Mouse (Mus musculus) urinary bladder, postnatal 25 days (tissue): ENCODE measurements at regions not wholly inside any gene's neighbourhood (a gene's known extent, or its start where the extent isn't known, plus 50 kb on each side); places are given as distances from the start of the nearest gene placed in this dataset.

ENCODE experiments used
- DNase-seq: peaks from one replicate; pipeline ENCODE4 v3.0.0; 2022; ENCODE audit warnings: low spot score

DNA sequence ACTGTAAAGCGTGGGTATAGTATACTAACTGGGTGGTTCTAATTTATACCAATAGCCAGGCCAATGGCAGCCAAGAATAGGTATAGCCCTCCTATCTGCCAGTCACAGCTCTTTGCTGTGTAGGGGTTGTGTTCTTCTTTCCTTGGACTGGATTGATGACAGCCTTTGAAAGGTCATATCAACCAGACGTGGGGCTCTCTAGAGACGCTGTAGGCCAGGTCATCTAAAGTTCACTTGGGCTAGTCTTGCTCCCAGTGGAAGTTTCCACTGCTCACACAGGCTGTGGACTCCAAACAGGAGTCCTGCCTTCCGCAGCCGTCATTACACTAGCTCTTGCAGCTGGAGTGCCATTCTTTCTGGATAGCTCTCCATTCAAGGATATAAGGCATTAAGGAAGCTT, 220.3 kb downstream of the Gja1 start:
- no peak for DNase-seq

DNA sequence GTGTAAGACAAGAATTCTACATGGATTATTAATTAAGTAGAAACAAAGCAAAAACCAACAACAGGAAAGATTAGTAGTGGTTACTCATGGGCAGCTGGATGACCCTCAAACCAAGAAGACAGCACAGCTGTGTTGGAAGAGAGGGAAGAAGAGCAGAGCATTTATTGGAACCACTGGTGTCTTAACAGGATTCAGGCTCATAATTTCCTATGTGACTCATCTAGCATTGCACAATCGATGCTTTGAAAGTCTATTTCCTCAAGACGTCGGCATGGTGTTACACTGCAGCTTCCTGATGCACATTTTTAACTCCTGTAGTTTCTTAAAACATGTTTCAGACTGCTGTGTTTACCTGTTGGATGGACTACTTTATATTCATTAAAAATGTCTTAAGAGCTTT, 221.1 kb downstream of the Gja1 start:
- no peak for DNase-seq

DNA sequence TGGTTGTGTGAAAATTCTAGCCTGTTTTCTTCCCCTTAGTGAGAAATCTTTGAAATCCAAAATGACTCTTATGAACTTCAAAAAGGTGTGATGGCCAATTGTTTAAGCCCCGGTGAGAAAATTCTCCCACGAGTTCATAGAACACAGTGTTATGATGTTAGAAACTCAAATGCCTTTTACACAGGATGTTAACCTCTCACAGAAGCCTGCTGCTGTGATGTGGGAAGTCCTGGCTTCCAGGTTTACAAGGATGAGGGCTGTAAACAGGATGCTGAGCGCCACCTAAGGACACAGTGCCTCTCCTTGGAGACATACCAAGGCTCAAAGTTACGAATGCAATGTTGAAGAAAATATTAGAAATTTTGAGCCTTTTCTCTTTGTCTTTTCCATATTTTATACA, 222.8 kb downstream of the Gja1 start:
- no peak for DNase-seq

DNA sequence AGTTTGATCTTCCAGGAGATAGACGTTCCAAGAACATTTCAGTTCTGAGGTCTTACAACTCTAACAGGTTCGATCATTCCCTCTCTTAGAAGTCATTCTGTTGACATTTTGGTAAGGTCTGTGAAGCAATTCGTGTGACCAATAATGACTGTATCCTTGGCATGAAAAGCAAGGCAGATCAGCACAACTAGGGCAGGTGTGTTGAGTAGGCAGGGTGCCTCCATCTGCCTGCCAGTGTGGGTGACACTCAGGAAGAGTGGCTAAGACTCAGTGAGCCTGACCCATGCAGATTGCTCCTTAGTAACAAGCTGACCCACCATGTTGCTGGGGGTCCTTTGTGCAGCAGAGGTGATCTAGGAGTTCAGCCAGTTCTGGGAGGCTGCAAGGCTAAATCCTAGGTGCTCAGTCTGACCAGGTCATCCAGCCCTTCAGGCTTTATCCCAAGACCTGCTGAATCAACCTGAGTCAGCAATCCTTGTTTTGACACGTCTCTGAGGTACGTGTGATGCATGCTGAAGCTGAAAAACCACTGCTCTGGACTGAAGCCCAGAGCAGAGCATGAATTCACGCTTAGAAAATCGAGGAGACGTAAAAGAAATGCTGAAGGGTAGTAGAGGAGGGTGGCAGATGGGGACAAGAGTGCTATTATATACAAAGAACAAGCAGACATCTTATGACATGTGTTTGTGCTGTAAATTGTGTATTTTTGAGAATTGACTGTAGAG, 234.6 kb downstream of the Gja1 start:
- DNase-seq, result no peak

DNA sequence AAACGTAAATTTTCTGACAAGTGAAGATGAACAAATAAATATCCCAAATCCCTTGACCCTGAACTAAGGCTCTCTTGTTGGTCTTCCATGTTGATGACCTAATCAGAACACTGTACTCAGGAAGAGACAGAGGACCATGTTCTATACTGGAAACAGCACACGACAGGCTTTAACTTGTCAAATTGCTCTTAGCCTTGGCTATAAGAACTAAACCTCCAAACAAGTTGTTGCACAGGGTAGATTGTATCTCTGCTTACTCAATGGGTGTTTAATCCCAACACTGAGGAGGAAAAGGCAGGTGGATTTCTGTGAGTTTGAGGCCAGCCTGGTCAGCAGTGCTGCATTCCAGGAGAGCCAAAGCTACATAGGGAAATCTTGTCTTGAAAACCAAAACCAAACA, 265.5 kb downstream of the Gja1 start:
- no peak for DNase-seq

DNA sequence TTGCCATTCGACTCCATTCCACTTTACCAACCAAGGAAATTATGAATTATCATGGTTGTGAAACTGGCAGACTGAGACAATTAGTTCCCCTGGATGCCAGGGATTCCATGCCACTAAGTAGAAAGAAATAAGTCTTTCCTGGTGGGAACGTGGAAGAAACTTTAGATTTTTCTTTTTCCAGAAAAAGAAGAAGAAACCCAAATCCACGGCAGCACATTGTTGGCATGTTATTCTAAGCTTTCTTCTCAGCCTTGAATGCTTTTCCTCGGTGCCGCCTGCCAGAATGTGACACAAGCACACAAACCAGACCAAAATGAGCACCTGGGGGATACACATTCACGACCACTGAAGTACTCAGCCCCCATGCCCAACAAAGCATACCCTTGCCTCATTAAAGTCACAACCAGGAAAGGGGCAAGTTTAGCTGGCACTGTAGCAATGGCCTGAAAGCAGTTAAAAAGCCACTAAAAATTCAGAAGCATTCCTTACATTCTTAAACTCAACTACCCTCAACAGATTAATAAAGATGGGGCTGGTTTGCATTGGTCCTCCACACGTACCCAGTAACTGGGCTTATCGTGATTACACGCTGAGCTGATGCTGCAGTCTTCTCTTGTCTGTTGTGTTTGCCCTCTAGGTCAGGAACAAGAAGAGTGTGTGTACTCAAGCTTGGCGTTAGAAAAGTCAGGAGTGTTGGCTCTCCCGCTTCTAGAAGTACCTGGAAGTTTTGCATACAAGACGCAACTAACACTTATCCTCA, 266.4 kb downstream of the Gja1 start:
- DNase-seq, result no peak

DNA sequence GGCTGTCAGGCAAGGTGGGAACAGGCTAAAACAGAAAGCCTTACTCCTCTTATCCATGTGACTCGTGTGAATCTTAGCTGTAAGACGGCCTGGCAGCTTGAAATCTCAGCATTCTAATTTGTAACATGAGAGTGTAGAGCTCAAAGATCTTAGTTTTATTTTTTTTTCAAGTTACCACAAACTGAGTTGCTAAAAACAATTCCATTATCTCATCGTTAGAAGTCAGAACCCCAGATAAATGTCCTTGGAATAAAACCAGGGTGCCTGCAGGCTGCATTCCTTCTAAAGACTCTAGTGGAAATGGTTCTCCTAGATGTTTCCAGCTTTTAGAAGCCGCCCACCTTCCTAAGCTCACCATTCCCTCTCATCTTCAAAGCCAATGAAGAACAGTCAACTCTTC, 283.4 kb downstream of the Gja1 start:
- DNase-seq, result no peak

DNA sequence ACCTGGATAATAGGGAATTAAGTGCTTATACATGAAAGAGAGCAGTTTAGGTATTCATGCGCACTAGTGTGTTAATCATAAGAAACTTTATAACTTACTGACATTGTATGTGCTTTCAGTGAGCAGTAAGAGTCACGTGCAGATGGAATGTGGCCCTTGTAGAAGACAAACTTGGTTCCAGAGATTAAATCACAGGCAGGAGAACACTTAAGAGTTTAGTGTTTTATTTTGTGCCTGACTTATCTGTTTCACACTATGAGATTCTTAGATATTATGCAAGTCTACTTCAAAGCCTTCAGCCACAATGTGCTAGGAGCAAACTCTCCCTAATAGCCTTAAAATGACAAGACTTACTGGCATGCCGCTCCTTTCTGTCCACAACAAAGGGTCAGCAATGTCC, 296.8 kb downstream of the Gja1 start:
- DNase-seq, result no peak

DNA sequence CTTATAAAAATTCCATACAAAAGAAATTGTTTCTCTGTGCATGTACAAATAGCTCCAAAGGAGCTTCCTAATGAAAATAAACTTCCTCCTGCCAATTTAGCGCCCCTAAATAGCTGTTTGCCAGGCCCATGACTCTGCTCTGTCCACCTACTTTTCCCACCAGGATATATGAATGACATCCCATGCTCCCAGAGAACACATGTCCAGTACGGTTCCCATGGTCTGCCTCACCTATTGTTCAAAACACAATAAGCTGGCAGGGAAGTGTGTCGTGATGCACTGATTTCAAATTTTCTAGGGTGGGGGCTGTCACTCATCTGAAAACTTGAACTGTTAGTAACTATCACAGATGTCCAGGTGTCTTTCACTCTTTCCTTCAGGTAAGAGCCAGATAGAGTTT, 305.8 kb downstream of the Gja1 start:
- no peak for DNase-seq

DNA sequence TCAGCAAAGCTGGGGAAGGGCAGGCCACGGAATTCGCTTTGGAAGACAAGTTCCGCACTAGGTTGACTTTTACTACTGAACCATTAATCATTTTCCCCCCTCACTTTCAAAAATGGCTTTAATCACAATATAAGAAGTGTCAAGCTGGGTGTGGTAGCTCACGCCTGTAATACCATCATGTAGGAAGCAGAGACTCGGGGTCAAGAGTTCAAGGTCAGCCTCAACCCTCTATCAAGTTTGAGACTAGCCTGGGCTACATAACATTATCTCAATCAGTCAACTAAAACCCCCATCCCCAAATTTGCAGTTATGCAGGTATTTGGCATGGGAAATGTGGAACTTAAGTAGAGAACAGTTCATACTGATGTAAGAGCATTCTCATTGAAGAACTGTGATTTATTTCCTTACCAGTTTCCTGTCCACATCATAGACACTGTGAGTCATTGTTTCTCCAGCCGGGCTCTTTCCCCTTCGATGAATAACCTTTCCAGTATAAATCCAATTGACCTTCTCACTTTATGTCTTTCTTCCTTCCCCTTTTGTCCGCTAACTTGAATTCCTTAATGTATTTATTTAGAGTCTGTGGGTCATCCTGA, 308.6 kb downstream of the Gja1 start:
- DNase-seq, result no peak

DNA sequence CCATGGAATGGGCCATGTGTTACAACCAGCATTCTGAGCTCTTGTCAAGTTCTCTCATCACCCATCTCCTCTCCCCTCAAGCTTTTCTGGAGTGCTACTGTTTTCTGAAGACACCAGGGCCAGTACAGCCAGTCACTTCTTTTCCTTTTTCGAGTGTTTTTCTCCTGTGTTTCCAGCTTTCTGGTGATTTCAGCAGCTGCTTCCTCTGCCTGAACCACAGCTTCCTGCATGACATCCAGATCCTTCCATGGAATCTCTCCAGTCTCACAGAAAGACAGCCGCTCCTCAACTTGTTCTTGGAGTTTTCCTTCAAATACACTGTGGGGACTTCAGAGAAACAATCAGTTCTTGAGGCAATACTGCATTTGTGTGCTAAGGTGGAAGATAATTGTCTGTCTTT, 314.3 kb downstream of the Gja1 start:
- DNase-seq, result no peak

DNA sequence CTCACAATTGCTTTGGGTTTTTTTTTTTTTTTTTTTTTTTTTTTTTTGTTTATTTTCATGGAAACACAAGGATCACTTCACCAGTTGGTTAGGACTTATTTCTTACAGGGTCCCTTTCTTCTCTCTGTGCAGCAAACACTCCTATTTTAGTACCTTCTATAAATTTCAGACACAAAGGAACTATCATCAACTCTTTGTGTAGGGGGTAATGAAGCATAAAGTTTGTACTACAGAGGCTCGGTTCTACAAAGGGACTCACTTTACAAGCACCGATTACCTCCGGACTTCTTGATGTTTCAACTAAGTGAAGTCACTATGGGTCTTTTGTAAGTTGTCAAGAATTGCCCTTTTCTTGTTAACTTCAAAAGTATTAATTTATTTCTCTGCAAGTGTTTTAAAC, 318.0 kb downstream of the Gja1 start:
- no peak for DNase-seq

DNA sequence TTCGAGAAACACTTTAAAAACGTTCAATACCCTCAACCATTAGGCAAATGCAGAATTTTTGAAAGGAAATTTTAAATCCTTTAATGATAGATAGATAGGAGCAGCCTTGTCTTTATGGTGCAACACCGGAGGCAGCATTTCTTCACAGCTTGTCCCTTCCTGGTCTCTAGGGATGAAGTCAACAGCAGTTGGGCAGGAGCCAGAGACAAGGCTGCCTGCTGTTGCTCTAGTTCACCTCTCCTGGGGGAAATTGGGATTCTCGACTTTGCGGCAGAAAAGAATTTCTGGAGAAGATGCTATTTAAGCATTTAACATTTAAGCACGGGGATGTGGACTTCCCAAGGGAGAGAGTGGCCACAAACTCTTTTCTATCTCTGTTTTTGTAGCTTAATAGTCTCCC, 323.0 kb downstream of the Gja1 start:
- DNase-seq, result no peak

DNA sequence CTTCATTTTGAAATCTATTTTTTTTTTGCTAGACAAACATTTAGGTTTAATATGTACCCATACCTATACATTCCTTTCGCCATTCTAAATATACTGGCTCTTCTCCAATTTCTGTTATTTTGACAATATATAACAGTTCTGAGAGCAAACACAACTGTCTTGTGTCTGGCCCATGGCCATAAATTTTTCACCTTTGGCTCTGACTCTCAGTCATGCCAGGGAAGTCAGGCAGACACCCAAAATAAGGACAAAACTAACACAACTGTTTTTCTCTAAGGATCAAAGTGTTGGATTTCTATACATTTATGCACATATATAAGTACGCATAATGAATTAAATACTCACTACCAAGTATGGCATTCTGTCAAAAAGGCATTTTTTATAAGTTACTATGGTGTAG, 331.3 kb downstream of the Gja1 start:
- DNase-seq, result no peak

DNA sequence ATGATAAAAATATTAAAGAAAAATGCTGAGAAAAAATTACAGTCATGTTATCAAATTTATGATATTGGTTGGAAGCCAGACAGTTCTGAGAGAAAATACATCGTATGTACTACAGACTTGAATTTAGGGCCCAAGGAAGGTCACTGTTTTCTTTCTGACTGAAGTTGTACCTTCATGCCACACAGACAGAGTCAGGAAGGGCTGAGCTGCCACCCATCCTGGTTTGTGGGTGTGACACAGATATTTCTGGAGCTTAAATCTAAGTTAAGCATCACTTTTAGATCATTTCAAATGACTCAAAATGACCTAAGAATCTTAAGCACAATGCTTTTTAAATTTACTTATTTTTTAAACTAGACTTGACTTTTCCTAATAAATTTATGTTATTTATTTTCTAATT, 331.8 kb downstream of the Gja1 start:
- no peak for DNase-seq

DNA sequence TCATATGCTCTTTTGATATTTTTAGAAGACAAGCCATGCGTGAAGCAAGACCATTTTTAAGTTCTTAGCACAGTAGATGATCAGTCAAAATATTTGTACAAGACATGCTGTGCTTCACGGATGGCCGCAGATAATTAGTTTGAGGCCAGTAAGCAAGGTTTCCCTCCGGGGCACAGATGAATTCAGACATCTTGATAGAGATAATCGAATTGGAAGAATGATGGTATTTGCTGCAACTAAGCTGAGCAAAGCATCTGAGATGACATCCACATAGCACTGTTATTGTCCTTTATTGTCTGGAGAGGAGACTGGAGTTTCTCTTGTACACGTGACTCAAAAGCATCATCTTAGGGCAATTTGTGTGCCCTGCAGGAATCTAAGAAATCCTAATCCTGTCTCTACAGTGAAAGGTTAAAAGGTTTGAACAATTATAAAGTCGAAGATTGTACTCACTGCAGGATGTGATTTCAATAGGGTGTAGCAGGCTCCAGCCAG, 335.5 kb downstream of the Gja1 start:
- DNase-seq, result no peak

DNA sequence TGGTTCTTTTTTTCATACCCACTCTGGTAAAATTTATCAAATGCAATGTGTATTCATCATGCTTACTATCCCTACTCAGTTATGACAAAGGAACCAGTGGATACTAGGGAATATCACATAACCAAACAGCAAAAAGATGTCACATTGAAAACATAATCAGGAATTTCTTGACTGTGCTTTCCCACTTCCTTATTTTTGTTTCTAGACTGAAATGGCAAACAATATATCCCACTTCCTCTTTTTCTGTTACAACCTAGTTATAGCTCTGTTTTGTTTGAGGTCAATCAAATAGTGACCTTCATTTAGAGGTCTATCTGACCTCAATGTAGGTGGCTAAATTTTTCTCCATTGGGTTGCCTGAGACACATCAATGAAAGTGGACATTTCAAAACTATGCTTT, 359.9 kb downstream of the Gja1 start:
- no peak for DNase-seq

DNA sequence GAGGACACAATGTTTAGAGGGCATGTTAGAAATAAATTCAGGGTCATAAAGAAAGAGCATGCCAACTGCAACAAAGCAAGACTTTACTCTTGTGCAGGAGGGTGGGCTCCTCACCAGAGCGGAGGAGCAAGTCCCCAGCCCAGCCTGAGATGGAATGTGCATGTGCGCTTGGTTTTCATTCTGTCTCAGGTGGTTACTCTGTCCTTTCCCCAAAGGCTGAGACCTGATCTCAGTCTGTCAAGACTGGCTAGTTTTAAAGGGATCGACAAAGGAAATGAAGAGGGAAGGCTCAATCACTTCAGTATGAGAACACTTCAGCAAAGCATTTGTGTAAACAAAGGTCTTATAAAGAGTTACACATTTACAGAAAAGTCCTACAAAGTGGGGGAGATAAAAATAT, 362.5 kb downstream of the Gja1 start:
- DNase-seq, result no peak

DNA sequence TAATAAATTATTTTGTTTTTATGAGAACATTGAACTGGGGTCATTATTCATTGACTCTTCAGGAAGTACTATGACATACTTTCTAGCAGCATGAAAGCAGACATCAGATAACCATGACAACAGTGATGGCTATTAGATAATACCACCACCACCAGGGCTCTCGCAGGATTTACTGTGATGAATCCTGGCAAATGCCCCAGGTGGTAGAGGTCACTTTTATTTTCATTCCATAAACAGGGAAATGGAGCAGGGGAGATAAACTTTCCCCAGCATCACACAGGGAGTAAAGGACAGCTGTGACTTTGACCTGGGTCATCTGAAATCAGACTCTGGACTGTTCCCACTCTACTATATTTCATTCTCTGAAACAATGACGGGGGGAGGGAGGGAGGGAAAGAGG, 375.0 kb downstream of the Gja1 start:
- no peak for DNase-seq

DNA sequence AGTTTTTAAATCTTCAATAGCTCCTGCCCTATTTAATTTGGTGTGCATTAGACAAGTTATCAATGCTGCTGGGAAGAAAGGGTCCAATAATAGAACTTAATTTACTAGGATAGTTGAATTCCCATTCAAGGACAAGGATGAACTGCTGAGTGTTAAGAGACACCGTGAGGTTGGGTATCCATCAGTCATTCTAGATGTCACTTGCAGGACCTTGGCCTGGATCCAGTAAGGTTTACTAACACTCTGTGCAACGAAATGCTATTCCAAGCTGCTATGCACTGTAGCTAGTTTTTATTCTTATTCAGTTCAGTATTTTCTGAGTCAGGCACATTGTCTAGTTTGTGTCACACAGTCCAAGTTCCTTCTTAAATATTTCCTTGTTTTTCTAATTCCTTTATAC, 376.4 kb downstream of the Gja1 start:
- DNase-seq, result no peak

DNA sequence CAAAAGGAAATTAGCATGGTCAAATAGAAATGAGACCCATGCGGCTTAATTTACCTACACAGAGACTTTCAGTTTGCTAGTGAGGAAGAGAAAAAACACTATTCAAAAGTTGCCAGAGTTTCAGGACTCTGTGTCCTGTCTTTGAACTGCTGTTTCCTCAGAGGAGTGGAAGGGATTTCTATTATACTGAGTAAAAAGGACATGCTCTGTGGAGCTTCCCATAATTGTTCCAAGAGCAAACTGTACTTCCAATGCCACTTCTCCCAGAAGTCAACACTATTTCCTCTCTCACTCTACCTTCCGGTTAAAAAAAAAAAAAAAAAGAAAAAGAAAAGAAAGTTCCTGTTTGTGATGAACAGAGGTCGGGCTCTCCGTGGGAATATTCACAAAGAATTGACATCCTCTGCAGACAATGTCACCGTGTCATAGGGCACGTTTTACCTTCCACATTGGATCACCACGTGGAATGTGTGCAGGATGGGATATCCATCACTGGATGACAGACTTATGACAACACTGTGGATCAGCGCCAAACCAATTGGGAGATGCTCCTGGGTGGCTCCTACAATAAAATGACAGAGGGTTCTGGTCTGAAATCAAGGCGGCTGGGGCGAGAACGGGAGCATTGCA, 377.5 kb downstream of the Gja1 start:
- DNase-seq, result no peak

DNA sequence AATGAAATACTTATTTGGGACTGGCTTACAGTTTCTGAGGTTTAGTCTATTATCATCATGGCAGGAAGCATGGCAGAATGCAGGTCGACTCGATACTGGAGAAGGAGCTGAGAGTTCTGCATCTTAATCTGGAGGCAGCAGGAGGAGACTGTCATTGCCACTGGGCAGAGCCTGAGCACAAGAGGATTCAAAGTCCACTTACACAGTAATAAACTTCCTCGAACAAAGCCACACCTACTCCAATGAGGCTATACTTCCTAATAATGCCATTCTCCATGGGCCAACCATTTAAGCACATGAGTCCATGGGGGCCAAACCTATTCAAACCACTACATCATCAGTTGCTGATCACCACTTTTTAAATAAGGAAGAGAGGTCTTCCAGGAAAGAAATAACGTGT, 393.5 kb downstream of the Gja1 start:
- DNase-seq, result no peak

DNA sequence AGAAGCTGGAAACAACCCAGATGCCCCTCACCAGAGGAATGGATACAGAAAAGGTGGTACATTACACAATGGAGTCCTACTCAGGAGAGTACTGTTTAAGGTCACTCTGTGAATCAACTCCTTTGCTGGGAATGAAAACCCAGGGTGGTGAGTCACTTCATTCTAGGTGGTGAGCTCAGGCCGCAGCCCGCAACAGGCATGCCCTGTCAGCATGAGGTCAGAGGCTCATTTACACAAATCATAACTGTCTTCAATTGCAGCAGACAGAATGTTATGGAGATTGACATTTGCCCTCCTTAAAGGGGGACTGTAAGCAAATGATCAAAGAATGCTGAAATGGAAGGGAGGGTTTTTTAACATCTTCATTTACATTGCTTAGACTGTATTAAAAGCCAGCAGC, 405.1 kb downstream of the Gja1 start:
- no peak for DNase-seq
